Mouse (Mus musculus) embryo, embryonic 10 days (tissue): ENCODE results near the gene Sdccag8.

Experiments used
- DNase-seq: peaks from one replicate; pipeline ENCODE4 v3.0.0-alpha.2; 2015; ENCODE audit warnings: low spot score

Gene Sdccag8

GRCm38 (mm10) chr1:176814591-176815062 lies at the start of gene Sdccag8:
TSS of gene Sdccag8 (plus strand) at chr1:176814660.
- DNase-seq, result peak; percentile 97

- no peak for DNase-seq
Observed at GRCm38 (mm10) chr1:176774533-176774932, 39.9 kb upstream of the Sdccag8 start.

- DNase-seq, result no peak
Observed at GRCm38 (mm10) chr1:176789326-176789725, 25.1 kb upstream of the Sdccag8 start.

- DNase-seq, result no peak
Observed at GRCm38 (mm10) chr1:176792175-176792574, 22.3 kb upstream of the Sdccag8 start.

- DNase-seq, result no peak
Observed at GRCm38 (mm10) chr1:176798673-176799072, 15.8 kb upstream of the Sdccag8 start.

GRCm38 (mm10) chr1:176800728-176801365 lies 13.6 kb upstream of the Sdccag8 start:
- no peak for DNase-seq

- no peak for DNase-seq
Observed at GRCm38 (mm10) chr1:176810161-176810560, 4.3 kb upstream of the Sdccag8 start.

GRCm38 (mm10) chr1:176811892-176812291 lies 2.6 kb upstream of the Sdccag8 start:
- no peak for DNase-seq

- DNase-seq, result no peak
Observed at GRCm38 (mm10) chr1:176812491-176813291, 1.8 kb upstream of the Sdccag8 start.

GRCm38 (mm10) chr1:176813292-176814035 lies 996 bp upstream of the Sdccag8 start:
- DNase-seq, result peak; percentile 71

GRCm38 (mm10) chr1:176814036-176814420 lies 432 bp upstream of the Sdccag8 start, which contains the start of gene Cep170:
TSS of gene Cep170 (minus strand) at chr1:176814067.
- peak; percentile 100 for DNase-seq

GRCm38 (mm10) chr1:176816728-176817127 lies 2.3 kb downstream of the Sdccag8 start:
- no peak for DNase-seq

GRCm38 (mm10) chr1:176818147-176818546 lies 3.7 kb downstream of the Sdccag8 start:
- no peak for DNase-seq

GRCm38 (mm10) chr1:176818763-176819162 lies 4.3 kb downstream of the Sdccag8 start:
- DNase-seq, result no peak

- DNase-seq, result no peak
Observed at GRCm38 (mm10) chr1:176821929-176822328, 7.5 kb downstream of the Sdccag8 start.

GRCm38 (mm10) chr1:176822949-176823348 lies 8.5 kb downstream of the Sdccag8 start:
- DNase-seq, result no peak

GRCm38 (mm10) chr1:176823889-176824288 lies 9.4 kb downstream of the Sdccag8 start:
- DNase-seq, result no peak

GRCm38 (mm10) chr1:176824611-176825010 lies 10.2 kb downstream of the Sdccag8 start:
- no peak for DNase-seq

- no peak for DNase-seq
Observed at GRCm38 (mm10) chr1:176825084-176825483, 10.6 kb downstream of the Sdccag8 start.

- DNase-seq, result no peak
Observed at GRCm38 (mm10) chr1:176826186-176826585, 11.7 kb downstream of the Sdccag8 start.

- DNase-seq, result no peak
Observed at GRCm38 (mm10) chr1:176826931-176827330, 12.5 kb downstream of the Sdccag8 start.

- DNase-seq, result no peak
Observed at GRCm38 (mm10) chr1:176827365-176827764, 12.9 kb downstream of the Sdccag8 start.
